Mouse (Mus musculus) B cell, adult 2 months (primary cell): ENCODE results near the gene Scn1b.

Source experiments
- DNase-seq, 2 experiments: peaks; one replicate each; pipeline ENCODE4 v3.0.0; 2022

Gene Scn1b

DNA sequence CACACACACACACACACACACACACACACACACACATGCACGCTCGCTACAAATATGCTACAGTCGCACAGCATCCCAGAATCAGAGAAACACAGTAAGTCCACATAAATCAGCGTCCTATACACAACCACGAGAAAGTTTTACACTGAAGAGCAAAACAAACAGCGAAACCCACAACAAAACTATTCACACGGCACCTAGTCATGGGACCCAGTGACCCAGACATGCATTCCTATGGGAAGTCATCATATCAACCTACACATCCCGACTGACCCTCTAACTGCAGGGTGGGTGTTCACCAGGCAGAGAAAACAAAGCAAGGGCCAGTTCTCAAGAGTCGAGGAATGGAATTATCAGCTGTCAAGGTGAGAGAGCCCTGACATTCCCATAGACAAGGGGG, 22.5 kb upstream of the Scn1b start:
- no peak for DNase-seq

DNA sequence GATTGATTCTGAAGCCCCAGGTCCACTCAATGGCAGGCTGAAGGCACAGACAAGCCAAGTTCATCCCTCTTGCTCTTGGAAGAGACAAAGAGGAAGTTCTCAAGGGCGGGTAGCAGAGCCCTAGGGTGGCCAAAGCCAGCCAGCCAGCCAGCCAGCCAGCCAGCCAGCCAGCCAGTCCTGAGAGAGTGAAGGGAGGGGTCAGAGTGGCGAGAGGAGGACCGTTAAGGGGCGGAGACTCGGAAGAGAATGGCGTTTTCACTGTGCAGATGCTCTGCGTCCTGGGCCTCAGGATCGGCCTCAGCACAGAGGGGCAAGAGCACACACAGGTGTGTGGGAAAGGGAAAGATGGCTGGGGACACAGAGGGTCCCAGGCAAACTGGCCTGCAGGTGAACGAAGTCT, 22.0 kb upstream of the Scn1b start:
- peak; percentile 72 to 76 for DNase-seq

GRCm38 (mm10) chr7:31148086-31148485, 21.3 kb upstream of the Scn1b start:
- no peak for DNase-seq

- no peak for DNase-seq
These were observed 18.9 kb upstream of the Scn1b start for GRCm38 (mm10) chr7:31145596-31146160.

DNA sequence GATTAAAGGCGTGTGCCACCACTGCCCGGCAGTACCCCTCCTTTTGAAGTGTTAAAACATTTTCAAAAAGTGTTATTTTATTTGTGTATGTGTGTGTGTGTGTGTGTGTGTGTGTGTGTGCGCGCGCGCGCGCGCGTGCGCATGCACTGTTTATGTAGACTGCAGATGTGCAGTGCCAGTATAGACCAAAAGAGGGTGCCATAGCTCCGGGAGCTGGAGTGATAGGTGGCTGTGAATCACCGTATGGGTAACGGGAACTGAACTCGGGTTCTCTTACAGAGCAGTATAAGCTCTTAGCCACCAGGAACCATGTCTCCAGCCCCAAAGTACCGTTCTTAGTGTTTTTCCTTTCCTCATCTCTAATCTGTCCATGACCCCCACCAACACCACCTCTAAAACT, 18.1 kb upstream of the Scn1b start:
- peak in 1 of 2 experiments; percentile 30 for DNase-seq

GRCm38 (mm10) chr7:31140941-31141340, 14.1 kb upstream of the Scn1b start:
- no peak for DNase-seq

GRCm38 (mm10) chr7:31140302-31140701, 13.5 kb upstream of the Scn1b start:
- no peak for DNase-seq

GRCm38 (mm10) chr7:31139765-31140164, 13.0 kb upstream of the Scn1b start:
- DNase-seq: peak; percentile 80 to 81

- no peak for DNase-seq
These were observed 8.9 kb upstream of the Scn1b start for GRCm38 (mm10) chr7:31135717-31136116.

- DNase-seq: no peak
These were observed 5.1 kb upstream of the Scn1b start for GRCm38 (mm10) chr7:31131866-31132265.

GRCm38 (mm10) chr7:31130841-31131240, 4.0 kb upstream of the Scn1b start:
- DNase-seq: peak; percentile 75

- no peak for DNase-seq
These were observed 3.4 kb upstream of the Scn1b start for GRCm38 (mm10) chr7:31130197-31130596.

DNA sequence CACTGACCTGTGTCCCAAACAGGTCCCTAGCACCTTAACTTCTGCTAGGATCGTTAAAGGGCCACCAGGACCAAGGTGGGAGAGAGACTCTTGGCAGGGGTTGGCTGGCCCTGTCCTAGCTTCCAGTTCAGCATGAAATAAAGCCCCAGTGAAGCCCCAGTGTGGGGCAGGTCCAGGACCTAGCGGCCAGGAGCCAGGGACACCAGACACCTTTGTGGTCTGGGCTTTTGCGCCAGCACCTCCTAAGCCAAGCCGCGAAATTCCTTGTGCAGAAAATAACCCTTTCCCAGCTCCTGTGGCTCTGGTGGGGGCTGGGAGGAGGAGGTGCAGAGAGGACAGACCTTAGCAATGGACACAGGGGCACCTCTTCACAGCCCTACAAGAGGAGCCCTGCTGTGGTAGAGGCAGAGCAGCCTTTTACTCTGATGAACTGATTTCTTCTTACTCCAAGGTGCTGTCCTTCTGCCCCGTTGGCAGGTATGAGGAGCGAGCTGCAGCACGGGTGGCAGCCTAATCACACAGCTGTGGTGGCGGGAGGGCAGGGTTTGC, 1.4 kb upstream of the Scn1b start:
- no peak for DNase-seq

- no peak for DNase-seq
These were observed 522 bp downstream of the Scn1b start for GRCm38 (mm10) chr7:31126211-31126751.

GRCm38 (mm10) chr7:31125116-31125515, 1.7 kb downstream of the Scn1b start:
- no peak for DNase-seq

DNA sequence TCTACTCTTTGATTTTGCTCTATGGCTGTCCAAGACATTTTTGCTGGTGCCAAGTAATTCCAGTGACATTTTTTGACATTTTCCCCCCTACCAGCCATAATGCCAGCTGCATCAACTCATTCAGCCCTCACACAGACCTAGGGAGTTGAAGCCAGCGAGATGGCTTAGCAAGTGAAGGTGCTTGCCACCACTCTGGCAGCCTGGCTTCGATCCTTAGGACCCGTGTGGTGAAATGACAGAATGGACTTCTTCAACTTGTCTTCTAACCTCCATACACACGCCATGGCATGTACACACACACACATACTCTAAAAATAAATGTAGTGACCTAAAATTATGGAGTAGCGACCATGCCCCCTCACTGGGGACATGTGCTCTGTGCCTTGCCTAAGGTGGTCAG, 2.4 kb downstream of the Scn1b start:
- DNase-seq: no peak

DNA sequence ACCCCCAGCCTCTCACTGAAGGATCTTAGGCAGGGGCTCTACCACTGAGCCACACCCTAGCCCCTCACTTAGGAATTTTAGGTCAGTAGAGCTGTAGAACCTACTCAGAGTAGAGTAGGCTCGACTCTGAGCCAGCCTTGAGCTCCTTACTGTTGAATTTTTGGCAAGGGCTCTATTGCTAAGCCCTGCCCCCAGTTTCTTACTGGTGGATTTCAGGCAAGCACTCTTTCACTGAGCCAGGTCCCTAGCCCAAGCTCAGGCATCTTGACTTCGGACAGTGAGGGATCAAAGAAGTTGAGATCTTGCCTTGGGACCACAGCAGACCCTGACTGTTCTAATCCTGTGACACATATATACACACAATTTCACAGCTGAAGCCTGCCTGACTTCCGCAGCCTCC, 3.1 kb downstream of the Scn1b start:
- DNase-seq: no peak

DNA sequence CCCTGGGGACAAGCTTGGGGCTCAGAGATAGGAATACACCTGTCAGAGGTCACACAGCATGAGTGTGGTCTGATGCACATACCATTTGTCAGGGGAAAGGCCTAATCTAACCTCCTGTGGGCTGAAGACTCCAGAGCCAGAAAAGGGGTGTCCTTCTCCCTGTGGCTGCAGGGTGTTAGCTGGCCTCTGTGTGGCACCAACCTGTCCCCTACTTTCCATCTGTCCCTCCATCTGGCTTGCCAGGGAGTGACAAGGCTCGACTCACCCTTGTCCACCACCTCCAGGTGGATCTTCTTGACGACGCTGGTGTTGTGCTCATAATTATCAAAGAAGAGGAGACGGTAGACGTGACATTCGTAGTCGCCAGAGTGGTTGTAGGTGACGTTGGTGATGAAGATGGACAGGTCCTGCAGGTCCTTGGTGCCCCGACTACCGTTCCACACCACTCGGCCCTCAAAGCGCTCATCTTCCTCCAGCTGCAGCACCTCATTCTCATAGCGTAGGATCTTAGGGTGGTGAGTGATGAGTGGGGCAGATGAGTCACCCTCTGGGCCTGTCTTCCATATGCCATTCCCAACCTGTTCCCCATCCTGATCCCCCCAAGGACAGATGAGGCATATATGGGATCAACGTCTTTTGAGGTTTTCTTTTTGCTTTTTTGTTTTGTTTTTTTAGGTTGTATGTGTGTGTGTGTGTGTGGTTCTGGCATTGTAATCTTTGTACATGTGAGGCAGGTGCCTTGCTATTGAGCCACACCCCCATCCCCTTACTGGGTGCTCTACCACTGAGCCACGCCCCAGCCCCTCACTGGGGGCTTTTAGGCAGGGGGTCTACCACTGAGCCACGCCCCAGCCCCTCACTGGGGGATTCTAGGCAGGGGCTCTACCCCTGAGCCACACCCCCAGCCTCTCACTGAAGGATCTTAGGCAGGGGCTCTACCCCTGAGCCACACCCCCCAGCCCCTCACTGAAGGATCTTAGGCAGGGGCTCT, 3.9 kb downstream of the Scn1b start:
- DNase-seq: no peak

DNA sequence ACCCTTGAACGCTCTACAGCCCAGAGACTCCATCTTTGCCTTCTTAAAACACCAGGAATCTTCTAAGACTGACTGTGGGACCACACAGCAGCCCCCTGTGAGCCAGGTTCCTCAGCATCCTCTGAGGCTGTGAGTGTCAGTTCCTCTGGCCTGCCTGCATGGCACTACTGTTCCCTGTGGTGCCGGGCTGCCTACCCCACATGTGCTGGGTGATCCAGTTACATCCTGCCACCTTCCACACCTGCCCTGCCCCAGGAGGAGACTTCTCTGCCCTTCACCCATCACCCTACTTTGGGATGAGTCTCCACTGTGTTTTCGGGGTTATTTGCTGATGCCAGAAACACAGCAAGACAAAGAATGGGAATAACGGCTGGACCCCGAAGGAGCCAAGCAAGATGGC, 7.2 kb downstream of the Scn1b start:
- DNase-seq: no peak

GRCm38 (mm10) chr7:31118486-31118885, 8.3 kb downstream of the Scn1b start:
- DNase-seq: no peak

DNA sequence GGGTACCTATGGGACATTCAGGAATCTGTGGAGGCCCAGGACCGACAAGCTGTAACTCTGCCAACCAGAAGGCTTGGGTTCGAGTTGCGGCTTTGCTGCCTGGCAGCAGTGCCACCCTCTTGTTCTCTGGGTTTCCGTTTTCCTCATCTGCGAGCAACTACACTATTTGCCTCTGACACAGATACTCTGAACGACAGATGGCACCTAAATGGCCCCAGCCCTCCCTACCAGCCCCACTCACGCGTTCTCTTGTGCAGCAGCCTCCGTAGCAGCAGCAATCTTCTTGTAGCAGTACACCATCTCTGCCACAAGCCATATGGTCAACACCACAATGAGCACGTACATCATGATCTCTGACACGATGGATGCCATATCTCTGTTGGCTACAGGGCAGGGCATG, 9.3 kb downstream of the Scn1b start:
- no peak for DNase-seq

GRCm38 (mm10) chr7:31116721-31117145, 10.1 kb downstream of the Scn1b start:
- DNase-seq: no peak

GRCm38 (mm10) chr7:31115587-31116043, 11.2 kb downstream of the Scn1b start:
- DNase-seq: no peak

- no peak for DNase-seq
These were observed 11.6 kb downstream of the Scn1b start, which contains the start of gene Hpn for GRCm38 (mm10) chr7:31115182-31115581. Gene Hpn (minus strand): TSS chr7:31115290.
